Mouse (Mus musculus) CH12.LX (cell line): ENCODE results near the gene Sh3tc1. TPM values are rescaled to one million over a fixed set of nuclear protein-coding genes. Genes with fewer than 3 reads are reported as not detected.

Source experiments
- DNase-seq: peaks from one replicate; pipeline ENCODE4 v3.0.0-alpha.2; 2013; ENCODE audit errors: extremely low read depth
- H3K27ac ChIP-seq: 2 replicates; pipeline ENCODE4 v1.5.1; 2012; ENCODE audit warnings: low read depth, mild to moderate bottlenecking, control low read depth, moderate library complexity; ENCODE audit not compliant: insufficient read depth
- H3K27me3 ChIP-seq: replicated peaks from 2 replicates; pipeline ENCODE3; 2012; ENCODE audit warnings: inconsistent platforms
- H3K36me3 ChIP-seq, 2 experiments: replicated peaks in 1 of 2; 2 replicates each; pipeline versions ENCODE3 to v1.6.1; 2012; ENCODE audit warnings: inconsistent platforms in 1 of 2, low read length in 1 of 2, mild to moderate bottlenecking in 1 of 2, mixed read lengths in 1 of 2, moderate library complexity in 1 of 2; ENCODE audit not compliant: control insufficient read depth in 1 of 2, insufficient read depth in 1 of 2
- H3K4me1 ChIP-seq, 2 experiments: 2 replicates each; pipeline ENCODE4 v1.6.1; 2012; ENCODE audit warnings: inconsistent platforms in 1 of 2, moderate library complexity in 1 of 2; ENCODE audit not compliant: insufficient read depth in 2 of 2, control insufficient read depth in 1 of 2
- H3K4me2 ChIP-seq: 2 replicates; pipeline ENCODE4 v1.6.1; 2012; ENCODE audit warnings: low read depth, mild to moderate bottlenecking, control low read depth; ENCODE audit not compliant: poor library complexity, insufficient read depth, severe bottlenecking
- H3K4me3 ChIP-seq, 3 experiments: fragments of 150-350 bp in 1 of 3; sonication (generic) in 1 of 3; replicated peaks in 1 of 3; 2 replicates each; pipeline versions ENCODE3 to v1.5.1; 2011 to 2012; ENCODE audit warnings: low read depth in 2 of 3, low read length in 2 of 3, mild to moderate bottlenecking in 2 of 3, moderate library complexity in 2 of 3, control low read depth in 1 of 3, improper control_type of control experiment in 1 of 3, inconsistent platforms in 1 of 3, mixed read lengths in 1 of 3; ENCODE audit not compliant: poor library complexity in 1 of 3
- H3K79me2 ChIP-seq: replicated peaks from 2 replicates; pipeline ENCODE4 v1.6.1; 2012; ENCODE audit warnings: mild to moderate bottlenecking, moderate library complexity; ENCODE audit not compliant: control insufficient read depth, poor library complexity, insufficient read depth, severe bottlenecking; ENCODE audit errors: extremely low read depth
- H3K9ac ChIP-seq: 2 replicates; pipeline ENCODE4 v1.6.1; 2012; ENCODE audit warnings: low read depth, mild to moderate bottlenecking, control low read depth, moderate library complexity; ENCODE audit not compliant: insufficient read depth
- H3K9me3 ChIP-seq: replicated peaks from 2 replicates; pipeline ENCODE3; 2012; ENCODE audit warnings: low read length, inconsistent platforms, mixed read lengths
- CHD1 ChIP-seq: IDR thresholded peaks from 2 replicates; pipeline ENCODE4 v1.6.1; 2012; ENCODE audit warnings: low read depth, low read length, improper control_type of control experiment, inconsistent platforms
- CTCF ChIP-seq, 2 experiments: IDR thresholded peaks in 1 of 2; conservative IDR thresholded peaks in 1 of 2; 2 replicates each; pipeline ENCODE4 v1.5.1; 2011 to 2012; ENCODE audit warnings: low read depth in 2 of 2, low read length in 2 of 2, improper control_type of control experiment in 1 of 2, inconsistent platforms in 1 of 2, mild to moderate bottlenecking in 1 of 2, moderate library complexity in 1 of 2
- E2F4 ChIP-seq: IDR thresholded peaks from 2 replicates; pipeline ENCODE4 v1.6.1; 2011; ENCODE audit warnings: low read depth, low read length, improper control_type of control experiment; ENCODE audit not compliant: insufficient replicate concordance
- EP300 ChIP-seq: IDR thresholded peaks from 2 replicates; pipeline ENCODE4 v1.6.1; 2011; ENCODE audit warnings: low read length, improper control_type of control experiment
- GABPA ChIP-seq: IDR thresholded peaks from 2 replicates; pipeline ENCODE4 v1.6.1; 2012; ENCODE audit warnings: low read depth, low read length, improper control_type of control experiment, inconsistent platforms; ENCODE audit not compliant: insufficient replicate concordance
- IRF4 ChIP-seq: IDR thresholded peaks from 2 replicates; pipeline ENCODE4 v1.6.1; 2014; ENCODE audit warnings: low read depth, mild to moderate bottlenecking, inconsistent platforms, low read length, improper control_type of control experiment
- JUND ChIP-seq: conservative IDR thresholded peaks from 2 replicates; pipeline ENCODE4 v1.6.1; 2011; ENCODE audit warnings: low read depth, low read length, improper control_type of control experiment
- MEF2A ChIP-seq: IDR thresholded peaks from 2 replicates; pipeline ENCODE4 v1.6.1; 2014; ENCODE audit warnings: low read depth, mild to moderate bottlenecking, inconsistent platforms, low read length, improper control_type of control experiment, borderline replicate concordance
- MXI1 ChIP-seq: IDR thresholded peaks from 2 replicates; pipeline ENCODE4 v1.6.1; 2011; ENCODE audit warnings: mild to moderate bottlenecking, low read depth, low read length, improper control_type of control experiment
- NELFE ChIP-seq: IDR thresholded peaks from 2 replicates; pipeline ENCODE4 v1.6.1; 2011; ENCODE audit warnings: low read depth, low read length, improper control_type of control experiment
- NRF1 ChIP-seq: IDR thresholded peaks from 2 replicates; pipeline ENCODE4 v1.6.1; 2014; ENCODE audit warnings: low read depth, mild to moderate bottlenecking, inconsistent platforms, low read length, improper control_type of control experiment, moderate library complexity
- POLR2A ChIP-seq: IDR thresholded peaks from 2 replicates; pipeline ENCODE4 v1.6.1; 2011; ENCODE audit warnings: low read depth, mild to moderate bottlenecking, improper control_type of control experiment, low read length
- POLR2AphosphoS2 ChIP-seq: IDR thresholded peaks from 2 replicates; pipeline ENCODE4 v1.6.1; 2011; ENCODE audit warnings: low read depth, low read length, improper control_type of control experiment
- RCOR1 ChIP-seq: conservative IDR thresholded peaks from 2 replicates; pipeline ENCODE4 v1.6.1; 2012; ENCODE audit warnings: low read depth, mild to moderate bottlenecking, inconsistent platforms, low read length, improper control_type of control experiment
- TBP ChIP-seq: conservative IDR thresholded peaks from 2 replicates; pipeline ENCODE4 v1.6.1; 2011; ENCODE audit warnings: low read depth, low read length, improper control_type of control experiment
- TCF12 ChIP-seq: IDR thresholded peaks from 2 replicates; pipeline ENCODE4 v1.6.1; 2014; ENCODE audit warnings: low read depth, mild to moderate bottlenecking, inconsistent platforms, low read length, improper control_type of control experiment
- USF2 ChIP-seq: conservative IDR thresholded peaks from 2 replicates; pipeline ENCODE4 v1.6.1; 2011; ENCODE audit warnings: low read depth, low read length, improper control_type of control experiment
- dilution Hi-C: fragments of 300-500 bp; cut with MboI; formaldehyde crosslinking; loops from 2 replicates; pipeline ENCODE4 v1.14.3; 2020; ENCODE audit warnings: low sequenced_read_pairs; ENCODE audit not compliant: extremely low pct_unique_long_range_greater_than_20kb, extremely low pct_ligation_motif_present
- in situ Hi-C: fragments of 300-500 bp; cut with MboI; formaldehyde crosslinking; loops from 3 replicates; pipeline ENCODE4 v1.14.3; 2019; ENCODE audit warnings: low sequenced_read_pairs, low pct_ligation_motif_present, low pct_unique_long_range_greater_than_20kb, mixed read lengths
- polyA plus RNA-seq: library from polyadenylated mRNA; unstranded; fragments of >175 nt; gene quantifications from 2 replicates; pipeline ENCODE4 v1.2.1, GENCODE M21; 2012; ENCODE audit warnings: low read depth; ENCODE audit not compliant: insufficient read length
- total RNA-seq, 2 experiments: library from RNA; depleted of rRNA; stranded (reverse); fragments of 300-350 nt in 1 of 2; fragments of >200 nt in 1 of 2; gene quantifications; 2 replicates each; pipeline ENCODE4 v1.2.3; 2012 to 2014

Sh3tc1 gene
- total and polyA plus RNA-seq, 3 experiments, result 0.85 to 2.3 (median 1.2) TPM

- in situ Hi-C loops (no loop called here), dilution Hi-C loops (no loop called here)
These were observed 78.6 kb downstream of the Sh3tc1 start for GRCm38 (mm10) chr5:35661210-35661609.

GRCm38 (mm10) chr5:35659503-35659902, 80.3 kb downstream of the Sh3tc1 start:
- Histone ChIP-seq H3K36me3 (no peaks in the 10 kb centered on the region), H3K27me3 (peaks cover 69% of the 10 kb centered on the region), H3K9me3 (no peaks in the 10 kb centered on the region), H3K4me2 (no peak overlapping the region), H3K9ac (no peak overlapping the region), H3K27ac (no peak overlapping the region), H3K4me1 (peaks cover 2 to 5% of the 10 kb centered on the region in 2 experiments; a peak in 2 of 4 replicates), H3K4me3 (no peak overlapping the region), H3K79me2 (no peaks in the 10 kb centered on the region)
- no peak for TF ChIP-seq GABPA
- no peak for TF ChIP-seq POLR2AphosphoS2
- in situ Hi-C loops (no loop called here), dilution Hi-C loops (no loop called here)
- no peak for DNase-seq

More at GRCm38 (mm10) chr5:35661210-35661609, 78.6 kb downstream of the Sh3tc1 start:
- no peaks in the 10 kb centered on the region for H3K4me1 ChIP-seq
- no peak overlapping the region for H3K4me2 ChIP-seq
- DNase-seq, result no peak
- no peaks in the 10 kb centered on the region for H3K36me3 ChIP-seq
- no peak overlapping the region for H3K27ac ChIP-seq
- H3K9me3 ChIP-seq, result no peaks in the 10 kb centered on the region
- H3K4me3 ChIP-seq, result no peak overlapping the region
- no peak overlapping the region for H3K9ac ChIP-seq
- H3K27me3 ChIP-seq, result peaks cover 77% of the 10 kb centered on the region
- TF ChIP-seq MEF2A (no peak), TBP (no peak), E2F4 (no peak), NRF1 (no peak), RCOR1 (no peak), TCF12 (no peak), CTCF (conservative IDR thresholded peaks at IDR 0.05 in 1 of 2, IDR thresholded peaks at IDR 0.05 in 1 of 2; ENCODE audit: low read depth in 2 of 2, low read length in 2 of 2) (no peak), CHD1 (no peak), NELFE (no peak), USF2 (no peak), POLR2A (no peak), IRF4 (no peak), EP300 (no peak), POLR2AphosphoS2 (no peak), JUND (no peak), MXI1 (no peak)
- TF ChIP-seq, all 38 proteins: peak for 0
- H3K79me2 ChIP-seq, result no peaks in the 10 kb centered on the region
